Mouse (Mus musculus) heart, adult 2 months (tissue): ENCODE measurements around the gene Cpped1. TPM values are rescaled to one million over a fixed set of nuclear protein-coding genes. Genes with fewer than 3 reads are reported as not detected.

ENCODE experiments used
- DNase-seq, 2 experiments: peaks; one replicate each; pipeline ENCODE4 v3.0.0; 2021
- H3K27ac ChIP-seq: fragments of 200-600 bp; 2 replicates; pipeline ENCODE4 v1.8.1; 2022
- H3K27me3 ChIP-seq: fragments of 200-500 bp; 2 replicates; pipeline ENCODE4 v1.6.1; 2012; ENCODE audit warnings: mild to moderate bottlenecking, low read length, inconsistent platforms, mixed read lengths; ENCODE audit not compliant: control insufficient read depth, insufficient read depth
- H3K36me3 ChIP-seq: fragments of 200-500 bp; 2 replicates; pipeline ENCODE4 v1.6.1; 2012; ENCODE audit warnings: low read length, inconsistent platforms; ENCODE audit not compliant: control insufficient read depth, insufficient read depth
- H3K4me1 ChIP-seq: fragments of 200-500 bp; 2 replicates; pipeline ENCODE4 v1.6.1; 2011; ENCODE audit warnings: low read length; ENCODE audit not compliant: control insufficient read depth, insufficient read depth
- H3K4me3 ChIP-seq: fragments of 200-600 bp; 2 replicates; pipeline ENCODE4 v1.8.1; 2022
- H3K79me2 ChIP-seq: fragments of 200-500 bp; replicated peaks from 2 replicates; pipeline ENCODE4 v1.6.1; 2012; ENCODE audit warnings: mild to moderate bottlenecking, inconsistent platforms, low read length, moderate library complexity, mixed read lengths; ENCODE audit not compliant: control insufficient read depth, insufficient read depth
- H3K9ac ChIP-seq: fragments of 200-500 bp; 2 replicates; pipeline ENCODE4 v1.6.1; 2012; ENCODE audit warnings: low read depth, mild to moderate bottlenecking, control low read depth, inconsistent platforms, low read length, mixed read lengths
- CTCF ChIP-seq: fragments of 200-600 bp; IDR thresholded peaks from 2 replicates; pipeline ENCODE4 v1.8.1; 2022; ENCODE audit warnings: antibody characterized with exemption, mild to moderate bottlenecking, moderate library complexity
- EP300 ChIP-seq: fragments of 200-500 bp; IDR thresholded peaks from 2 replicates; pipeline ENCODE4 v1.6.1; 2011; ENCODE audit warnings: low read depth, low read length, control low read depth; ENCODE audit not compliant: insufficient read depth
- POLR2A ChIP-seq: fragments of 200-500 bp; IDR thresholded peaks from 2 replicates; pipeline ENCODE4 v1.6.1; 2011; ENCODE audit warnings: mild to moderate bottlenecking, low read depth, low read length, control low read depth; ENCODE audit not compliant: insufficient read depth
- WGBS: fragments of 180-500 bp; shearing (Covaris S2); methylation state at CpG from one replicate; pipeline ENCODE4 v1.1.7; 2018; 5-methylcytosine and 5-hydroxymethylcytosine counted together
- intact Hi-C: fragments of 180-260 bp; cut with DNase I; formaldehyde crosslinking; loops from one replicate; pipeline ENCODE4 v1.15.1; 2025
- polyA plus RNA-seq: library from polyadenylated mRNA; depleted of rRNA; stranded (reverse); fragments of >200 nt; gene quantifications from 2 replicates; pipeline ENCODE4 v1.2.3, GENCODE M21; 2012
- total RNA-seq, 2 experiments: library from RNA; stranded (reverse); gene quantifications; 2 replicates each; pipeline ENCODE4 v1.2.3; 2021

Cpped1 gene
- total and polyA plus RNA-seq, 3 experiments = 30.1 to 54.1 (median 49.8) TPM

- no peak overlapping the region for H3K9ac ChIP-seq
- no peak overlapping the region for H3K27ac ChIP-seq
- intact Hi-C loops = loop anchor here (5.0 kb wide), 2 partner anchors 655 to 730 kb away; partner anchors contain the start of genes Gspt1 and Zc3h7a
- peaks cover 11% of the 10 kb centered on the region for H3K4me1 ChIP-seq
- no peak for TF ChIP-seq POLR2A
- no peak for TF ChIP-seq EP300
- no peak for TF ChIP-seq CTCF
- 0 out of 2 replicates have a peak, but pooled peaks cover 3% of the 10 kb centered on the region for H3K79me2 ChIP-seq
- no peak overlapping the region for H3K4me3 ChIP-seq
- H3K27me3 ChIP-seq = no peaks in the 10 kb centered on the region
- peaks cover 15% of the 10 kb centered on the region for H3K36me3 ChIP-seq
- peak in 1 of 2 experiments; percentile 23 for DNase-seq
- 55% methylated on average over 1 of the region's 1 CpGs for WGBS
Observed at GRCm38 (mm10) chr16:11906906-11907305, 2.3 kb downstream of the Cpped1 start.

GRCm38 (mm10) chr16:11905216-11905615 is 4.0 kb downstream of the Cpped1 start:
- H3K4me1 ChIP-seq = peaks cover 13% of the 10 kb centered on the region
- no peak for TF ChIP-seq POLR2A
- peaks cover 15% of the 10 kb centered on the region for H3K36me3 ChIP-seq
- no peaks in the 10 kb centered on the region for H3K27me3 ChIP-seq
- peaks cover 6% of the 10 kb centered on the region; the same call in 1 of the 2 replicates for H3K79me2 ChIP-seq
- H3K4me3 ChIP-seq = no peak overlapping the region
- no peak overlapping the region for H3K9ac ChIP-seq
- intact Hi-C loops = loop anchor here (5.0 kb wide), 2 partner anchors 653 to 728 kb away; partner anchors contain the start of genes Gspt1 and Zc3h7a
- no peak overlapping the region for H3K27ac ChIP-seq
- 92% methylated on average over 4 of the region's 4 CpGs for WGBS
- no peak for DNase-seq

- no peaks in the 10 kb centered on the region for H3K27me3 ChIP-seq
- WGBS = 67% methylated on average over 7 of the region's 7 CpGs
- peak in 1 of 2 experiments; percentile 35 for DNase-seq
- H3K4me1 ChIP-seq = peaks cover 6% of the 10 kb centered on the region
- intact Hi-C loops = no loop called here
- no peak overlapping the region for H3K9ac ChIP-seq
- no peak overlapping the region for H3K4me3 ChIP-seq
- H3K79me2 ChIP-seq = peaks cover 4% of the 10 kb centered on the region; the same call in 1 of the 2 replicates
- H3K36me3 ChIP-seq = peaks cover 11% of the 10 kb centered on the region
- TF ChIP-seq POLR2A (no peak), EP300 (peak; percentile 63; the same call in 1 of the 2 replicates)
- peak overlapping the region; percentile 33; the same call in 1 of the 2 replicates for H3K27ac ChIP-seq
Observed at GRCm38 (mm10) chr16:11902007-11902406, 7.2 kb downstream of the Cpped1 start.

- no peaks in the 10 kb centered on the region for H3K27me3 ChIP-seq
- peak in 1 of 2 experiments; percentile 6 for DNase-seq
- H3K27ac ChIP-seq = no peak overlapping the region
- H3K9ac ChIP-seq = no peak overlapping the region
- peaks cover 5% of the 10 kb centered on the region for H3K4me1 ChIP-seq
- no peak overlapping the region for H3K4me3 ChIP-seq
- intact Hi-C loops = no loop called here
- H3K36me3 ChIP-seq = peaks cover 7% of the 10 kb centered on the region
- TF ChIP-seq CTCF (no peak), EP300 (no peak), POLR2A (no peak)
- peaks cover 6% of the 10 kb centered on the region; the same call in 1 of the 2 replicates for H3K79me2 ChIP-seq
- WGBS = 64% methylated on average over 6 of the region's 6 CpGs
Observed at GRCm38 (mm10) chr16:11900341-11900740, 8.9 kb downstream of the Cpped1 start.

GRCm38 (mm10) chr16:11896411-11896810 is 12.8 kb downstream of the Cpped1 start:
- 83% methylated on average over 5 of the region's 5 CpGs for WGBS
- no peak overlapping the region for H3K9ac ChIP-seq
- intact Hi-C loops = no loop called here
- H3K4me3 ChIP-seq = no peak overlapping the region
- H3K79me2 ChIP-seq = 0 out of 2 replicates have a peak, but pooled peaks cover 4% of the 10 kb centered on the region
- peaks cover 3% of the 10 kb centered on the region for H3K4me1 ChIP-seq
- H3K27ac ChIP-seq = no peak overlapping the region
- no peaks in the 10 kb centered on the region for H3K27me3 ChIP-seq
- no peak for DNase-seq
- peaks cover 6% of the 10 kb centered on the region; the same call in 1 of the 2 replicates for H3K36me3 ChIP-seq
- no peak for TF ChIP-seq CTCF
- TF ChIP-seq EP300 = no peak
- TF ChIP-seq POLR2A = no peak

GRCm38 (mm10) chr16:11894877-11895276 is 14.4 kb downstream of the Cpped1 start:
- no peak for TF ChIP-seq POLR2A
- TF ChIP-seq CTCF = no peak
- TF ChIP-seq EP300 = no peak
- H3K4me1 ChIP-seq = peaks cover 1% of the 10 kb centered on the region; the same call in 1 of the 2 replicates
- intact Hi-C loops = no loop called here
- H3K4me3 ChIP-seq = no peak overlapping the region
- no peak overlapping the region for H3K9ac ChIP-seq
- WGBS = 52% methylated on average over 3 of the region's 3 CpGs
- H3K27ac ChIP-seq = no peak overlapping the region
- 0 out of 2 replicates have a peak, but pooled peaks cover 2% of the 10 kb centered on the region for H3K79me2 ChIP-seq
- DNase-seq = peak in 1 of 2 experiments; percentile 33
- H3K36me3 ChIP-seq = peaks cover 8% of the 10 kb centered on the region; the same call in 1 of the 2 replicates
- H3K27me3 ChIP-seq = no peaks in the 10 kb centered on the region
